Mouse (Mus musculus): ENCODE results near the gene Ankrd1.

The Ankrd1 gene

DNA sequence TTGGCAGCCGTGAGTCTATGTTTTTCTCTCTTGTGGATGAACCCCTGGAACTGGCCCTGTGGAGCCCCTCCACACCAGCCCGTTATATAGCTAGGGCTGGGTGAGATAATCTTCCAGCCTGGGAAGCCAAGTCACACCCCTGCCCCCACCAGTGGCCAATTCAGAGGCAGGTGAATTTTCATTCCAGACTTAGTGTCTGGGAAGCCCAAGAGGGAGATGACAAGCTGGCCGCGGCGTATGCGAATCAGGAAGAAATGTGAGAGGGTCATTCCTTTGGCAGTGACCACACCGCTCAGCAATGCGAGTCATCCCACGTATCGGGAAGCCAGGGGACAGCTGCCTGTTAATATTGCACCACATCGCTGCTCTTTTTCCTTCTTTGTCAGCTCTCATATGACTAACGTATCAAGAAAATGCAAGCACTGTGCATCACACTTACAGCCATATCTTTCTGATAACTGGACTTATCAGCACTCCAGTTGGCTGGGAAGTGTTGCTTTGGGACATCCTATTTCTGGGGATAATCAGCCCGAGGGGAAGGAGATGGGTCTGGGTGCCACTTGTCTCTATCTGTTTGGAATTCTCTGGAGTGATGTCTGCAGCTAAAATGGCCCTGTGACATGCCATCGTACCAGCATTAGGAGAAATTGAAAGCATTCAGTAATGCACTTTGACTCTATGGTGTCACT is at the start of gene Ankrd1:
TSS of gene Ankrd1 (minus strand) at position 317 of the 689 bp plus-strand sequence.
- in situ Hi-C loops (cut with MboI, MseI): loop anchor here (5.0 to 10.0 kb wide), 2 partner anchors 37 to 315 kb away; no protein-coding TSS in a partner anchor

DNA sequence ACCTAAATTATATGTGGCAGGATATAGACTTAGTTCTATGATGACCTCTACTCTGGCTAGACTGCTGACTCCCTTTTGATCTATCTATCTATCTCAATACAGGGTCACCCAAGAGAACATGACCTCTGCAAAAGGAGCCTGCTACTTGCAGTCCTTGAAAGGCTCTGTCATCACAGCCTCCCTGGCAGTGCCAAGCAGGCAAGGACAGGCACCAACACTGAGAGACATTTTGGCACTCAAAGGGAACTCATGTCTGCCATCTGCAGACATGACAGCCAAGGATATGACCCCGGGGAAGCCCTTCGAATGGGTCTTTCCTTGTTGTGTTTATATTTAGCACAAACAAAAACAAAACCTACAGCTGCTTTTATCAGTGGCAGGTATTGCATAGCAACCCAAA is 49.2 kb upstream of the Ankrd1 start:
- in situ Hi-C loops (cut with MboI, MseI): no loop called here

DNA sequence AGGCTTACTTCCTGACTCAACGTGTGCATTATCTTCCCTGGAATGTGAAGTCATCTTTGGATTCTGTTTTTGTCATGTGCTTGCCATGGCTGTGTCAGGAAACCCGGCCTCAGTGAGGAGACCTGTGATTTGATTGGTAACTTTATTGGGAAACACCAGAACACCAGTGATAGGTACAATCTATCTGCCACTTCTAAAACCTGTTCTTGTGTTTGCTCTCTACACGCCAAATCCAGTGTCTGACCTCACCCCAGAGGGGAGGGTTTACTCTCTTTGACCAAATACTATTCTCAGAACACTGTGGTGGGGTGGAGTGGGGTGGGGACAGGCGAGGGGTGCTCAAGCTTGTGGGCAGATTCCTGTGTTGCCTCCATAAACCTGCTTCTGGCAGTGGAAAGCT is 48.2 kb upstream of the Ankrd1 start:
- in situ Hi-C loops (cut with MboI, MseI): no loop called here

DNA sequence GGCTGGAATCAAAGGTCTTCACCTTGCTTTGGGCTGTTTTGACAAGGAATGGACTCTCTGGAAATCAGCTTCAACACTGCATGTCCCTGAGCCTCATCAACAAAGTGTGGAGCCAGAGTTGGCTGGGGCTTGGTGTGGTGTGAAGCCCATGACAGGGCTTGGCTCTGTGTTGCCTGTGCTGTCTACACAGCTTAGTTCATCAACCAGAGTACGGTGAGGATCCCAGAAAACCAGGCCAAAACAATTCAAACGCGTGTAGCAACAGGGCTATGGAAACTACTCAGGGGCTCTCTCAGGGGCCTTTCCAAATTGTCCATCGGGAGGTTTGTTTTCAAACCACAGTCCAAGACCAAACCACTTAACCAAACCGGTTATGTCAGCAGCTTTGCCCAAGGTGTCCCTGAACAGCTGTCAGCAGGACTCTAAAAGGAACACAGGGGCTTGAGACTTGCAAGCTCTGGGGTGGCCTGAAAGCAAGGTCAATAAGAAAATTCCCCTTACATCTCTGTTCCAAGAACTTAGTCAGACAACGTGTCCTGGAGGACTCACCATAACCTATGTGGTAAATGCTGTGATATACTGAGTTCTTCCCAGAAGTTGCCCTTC is 47.5 kb upstream of the Ankrd1 start:
- in situ Hi-C loops (cut with MboI, MseI): no loop called here

DNA sequence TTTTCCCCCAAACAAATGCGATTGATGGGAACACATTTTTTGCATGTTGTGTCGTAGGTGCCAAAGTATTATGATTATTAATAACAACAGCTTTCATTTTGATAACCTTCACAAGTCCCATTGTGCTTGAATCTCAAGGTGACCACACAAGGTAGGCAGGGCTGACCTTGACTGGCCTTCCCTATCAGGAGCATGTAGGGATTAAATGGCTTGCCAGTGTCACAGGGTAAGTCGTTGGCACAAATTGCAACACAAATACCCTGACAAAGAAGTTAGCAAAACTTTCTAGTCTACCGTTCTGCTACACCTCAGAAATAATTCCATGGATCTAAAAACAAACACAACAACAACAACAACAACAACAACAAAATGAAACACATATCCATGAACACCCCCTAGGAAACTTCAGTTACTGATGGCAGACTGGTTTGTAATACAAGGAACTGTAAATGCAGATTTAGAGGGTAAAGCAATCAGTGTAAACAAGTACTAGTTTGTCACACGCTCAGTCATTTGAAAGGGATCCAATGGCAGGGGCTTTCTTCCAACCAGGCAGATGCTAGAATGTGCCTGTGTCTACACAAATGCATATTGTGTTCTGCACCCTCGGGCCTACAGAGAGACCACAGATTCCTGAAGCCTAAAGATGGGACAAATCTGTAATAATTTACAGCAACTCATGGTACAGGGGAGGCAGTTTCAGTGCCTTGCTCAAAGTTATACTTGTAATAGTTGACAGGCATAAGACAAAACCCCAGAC is 46.7 kb upstream of the Ankrd1 start:
- in situ Hi-C loops (cut with MboI, MseI): no loop called here

DNA sequence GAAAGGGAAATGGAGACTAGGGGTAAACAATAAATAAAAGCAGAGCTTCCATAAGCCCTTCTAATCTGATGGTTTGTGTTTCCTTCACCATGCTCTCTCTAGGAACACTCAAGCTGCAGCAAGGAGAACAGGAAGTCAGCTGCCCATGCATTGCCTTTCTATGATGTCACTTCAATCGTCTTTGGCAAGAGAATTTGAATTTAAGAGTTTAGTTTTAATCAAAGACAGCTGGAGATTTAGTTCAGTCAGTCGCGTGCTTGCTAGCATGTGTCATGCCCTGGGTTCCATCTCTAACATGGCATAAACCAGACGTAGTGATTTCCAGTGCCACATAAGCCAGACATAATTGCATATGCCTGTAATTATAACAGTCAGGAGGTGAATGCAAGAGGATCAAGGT is 45.5 kb upstream of the Ankrd1 start:
- in situ Hi-C loops (cut with MboI, MseI): no loop called here

DNA sequence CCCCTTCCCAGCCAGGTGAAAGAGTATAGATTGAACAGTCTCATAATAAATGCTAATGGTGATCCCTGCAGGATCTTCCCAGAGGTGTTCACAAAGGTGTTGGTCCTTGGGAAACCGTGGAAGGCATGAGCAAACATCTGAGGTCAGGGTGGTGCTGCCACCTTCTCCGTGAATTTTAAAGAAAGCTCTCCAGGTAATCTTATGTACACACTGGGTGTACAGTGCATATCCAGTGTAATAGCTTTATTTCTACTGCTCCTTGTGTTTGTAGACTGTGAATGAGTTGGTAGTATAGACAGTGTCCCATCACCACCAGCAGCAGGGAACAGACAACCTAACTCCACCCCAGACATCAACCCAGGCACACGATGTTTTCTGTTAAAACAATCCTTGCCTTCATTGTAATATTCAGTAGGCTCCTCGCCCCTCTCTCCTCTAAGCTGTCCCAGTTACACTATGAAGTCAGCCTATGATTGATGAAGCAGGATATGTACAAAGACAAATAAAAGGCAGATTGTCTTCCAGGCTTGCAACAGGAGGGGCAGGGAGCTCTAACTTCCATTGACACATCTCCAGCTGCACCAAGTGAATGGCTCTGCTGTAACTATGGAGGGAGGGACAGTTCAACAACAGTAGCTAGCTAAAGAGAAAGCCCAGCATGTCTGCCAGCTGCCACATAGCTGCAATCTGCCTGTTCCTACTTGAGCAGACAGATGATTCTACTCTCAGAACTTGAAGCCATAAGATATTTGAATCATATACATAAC is 30.5 kb upstream of the Ankrd1 start:
- in situ Hi-C loops (cut with MboI, MseI): no loop called here

DNA sequence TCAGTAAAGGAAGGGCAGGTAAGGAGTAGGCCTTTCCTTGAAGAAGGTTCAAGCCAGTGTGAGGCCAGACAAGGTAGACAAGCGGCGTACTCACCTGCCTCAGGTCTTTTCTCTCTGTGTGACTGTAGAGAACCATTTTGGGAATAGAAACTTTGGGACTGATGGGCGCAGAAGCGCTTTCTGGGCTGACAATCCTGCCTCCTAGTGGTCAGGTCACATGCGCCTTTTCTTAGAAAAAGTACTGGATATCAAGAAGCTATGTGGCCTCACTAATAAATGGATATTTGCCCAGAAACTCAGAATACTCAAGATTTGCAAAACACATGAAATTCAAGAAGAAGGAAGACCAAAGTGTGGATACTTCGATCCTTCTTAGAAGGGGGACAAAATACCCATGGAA is 28.7 kb upstream of the Ankrd1 start:
- in situ Hi-C loops (cut with MboI, MseI): loop anchor here (10.0 kb wide), 1 partner anchor 664 kb away; no protein-coding TSS in a partner anchor

DNA sequence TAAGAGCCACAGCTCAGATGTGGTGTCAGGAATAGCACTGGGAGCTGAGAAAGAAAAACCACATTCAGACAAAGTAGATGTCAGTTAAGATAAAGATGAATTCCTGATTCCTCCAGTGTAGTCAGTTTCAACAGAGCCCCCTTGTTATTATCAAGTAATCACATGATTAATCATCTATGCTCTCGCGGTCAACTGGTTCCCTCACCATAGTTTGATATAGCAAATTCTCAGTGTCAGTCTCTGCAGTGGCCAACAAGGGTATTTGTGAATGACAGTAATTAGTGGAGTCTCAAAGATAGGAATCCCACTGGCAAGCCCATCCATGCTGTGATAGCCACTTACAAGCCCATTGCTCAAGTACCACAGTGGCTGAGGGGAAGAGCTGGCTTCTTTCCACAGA is 23.7 kb upstream of the Ankrd1 start:
- in situ Hi-C loops (cut with MboI, MseI): loop anchor here (10.0 kb wide), 1 partner anchor 659 kb away; no protein-coding TSS in a partner anchor

DNA sequence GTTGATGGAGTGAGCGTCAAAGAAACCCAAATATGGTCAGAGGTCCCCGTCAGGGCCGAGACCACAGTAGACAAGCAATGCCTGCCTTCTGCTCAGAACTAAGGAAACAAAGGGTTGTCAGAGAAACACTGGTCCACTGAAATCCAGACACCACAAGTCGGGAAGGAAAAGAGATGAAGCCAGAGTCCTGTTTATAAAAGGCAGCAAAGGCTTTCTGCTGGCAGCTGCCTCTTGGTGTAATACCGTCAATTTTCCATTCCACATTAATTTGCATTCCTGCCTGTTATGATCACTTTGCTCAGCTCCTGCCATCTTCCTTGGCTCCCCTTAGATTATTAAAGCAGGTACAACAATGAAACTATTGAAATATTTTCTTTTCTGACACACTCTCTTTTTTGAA is 13.8 kb upstream of the Ankrd1 start:
- in situ Hi-C loops (cut with MboI, MseI): no loop called here

DNA sequence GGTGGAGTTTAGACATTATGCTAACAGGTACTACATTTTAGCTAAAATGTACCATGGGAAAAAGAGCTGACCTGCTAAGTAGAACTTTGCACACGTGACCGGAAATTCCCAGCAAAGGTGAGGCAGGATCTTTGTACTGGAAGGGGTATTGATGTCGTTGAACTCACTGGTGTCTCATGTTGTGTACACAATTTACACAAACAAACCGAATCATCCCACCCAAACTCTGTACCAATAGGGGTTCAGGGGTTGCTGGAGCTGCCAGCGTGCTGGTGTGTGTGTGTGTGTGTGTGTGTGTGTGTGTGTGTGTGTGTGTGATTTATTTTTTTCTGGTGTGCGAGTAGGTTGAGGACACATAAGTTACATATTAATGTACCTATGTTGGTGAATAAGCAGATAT is 13.2 kb upstream of the Ankrd1 start:
- in situ Hi-C loops (cut with MboI, MseI): no loop called here

DNA sequence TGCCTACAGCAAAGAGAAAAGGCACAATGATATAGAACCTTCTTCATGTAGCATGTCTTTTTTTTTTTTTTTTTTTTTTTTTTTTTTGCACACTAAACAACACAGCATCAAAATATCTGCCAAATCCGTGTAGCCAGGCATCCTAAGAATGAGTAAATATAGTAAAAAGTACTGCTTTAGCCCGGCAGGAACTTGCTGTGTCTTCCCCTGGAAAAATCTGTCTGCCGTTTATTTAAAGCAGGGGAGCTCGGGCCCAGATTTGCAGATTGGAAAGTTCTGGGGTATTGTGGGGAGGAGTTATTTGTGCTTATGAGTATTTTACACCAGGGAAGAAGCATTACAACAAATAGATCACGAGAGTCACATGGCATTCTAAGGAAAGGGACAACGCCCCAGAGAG is 12.1 kb upstream of the Ankrd1 start:
- in situ Hi-C loops (cut with MboI, MseI): no loop called here

DNA sequence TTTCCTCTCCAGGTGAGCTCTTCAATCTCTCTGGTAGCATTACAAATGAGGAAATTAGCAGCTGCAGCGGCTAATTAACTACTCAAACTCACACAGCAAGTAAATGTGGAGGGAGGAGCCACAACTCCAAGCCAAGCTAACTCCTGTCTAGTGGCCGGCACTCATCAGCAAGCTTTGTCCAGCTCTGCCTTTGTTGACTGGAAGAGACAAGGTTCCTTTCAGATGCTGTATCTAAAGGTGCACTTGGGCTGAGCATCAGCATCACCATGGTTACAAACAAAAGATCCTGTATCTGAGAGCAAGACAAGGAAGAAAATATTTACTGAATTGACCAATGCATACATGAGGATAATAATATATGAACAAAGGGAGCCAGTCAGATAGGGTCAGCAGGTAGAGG is 10.3 kb upstream of the Ankrd1 start:
- in situ Hi-C loops (cut with MboI, MseI): no loop called here

DNA sequence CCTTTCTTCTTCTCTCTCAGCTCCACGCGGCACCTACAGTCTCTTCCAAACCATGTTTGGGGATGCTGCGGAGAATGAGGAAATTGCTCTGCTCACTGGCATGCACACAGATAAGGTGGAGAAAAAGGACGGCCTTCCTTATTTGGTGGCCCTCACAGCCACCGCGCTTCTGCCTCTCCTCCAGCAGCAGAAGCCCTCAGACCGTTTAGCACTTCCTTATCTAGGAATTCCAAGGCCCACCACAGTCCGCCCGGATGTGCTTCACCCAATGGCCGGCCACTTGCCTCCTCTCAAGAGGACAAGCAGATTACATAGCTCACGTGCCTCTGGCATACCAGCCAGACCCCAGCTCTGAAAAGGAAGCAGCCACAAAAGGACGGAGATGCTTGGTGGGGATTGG is 9.7 kb upstream of the Ankrd1 start:
- in situ Hi-C loops (cut with MboI, MseI): no loop called here

DNA sequence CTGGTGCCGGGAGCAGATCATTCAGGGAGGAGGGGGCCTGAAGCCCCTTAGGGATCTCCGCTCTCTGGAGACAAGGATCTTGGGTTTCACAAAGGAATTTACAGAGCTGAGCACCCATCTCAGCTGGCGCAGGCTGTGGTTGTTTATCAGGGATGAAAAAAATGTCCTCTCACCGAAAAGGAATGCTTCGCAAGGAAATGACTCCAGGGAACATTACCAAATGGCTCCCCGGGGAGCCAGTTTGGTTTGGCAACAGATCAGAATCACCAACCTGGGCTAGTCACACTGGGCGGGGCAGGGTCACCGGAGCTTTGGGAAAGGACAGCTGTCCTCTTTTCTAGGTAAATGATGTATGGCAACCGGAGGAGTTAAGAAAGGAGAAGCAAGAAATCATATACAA is 9.3 kb upstream of the Ankrd1 start:
- in situ Hi-C loops (cut with MboI, MseI): no loop called here

DNA sequence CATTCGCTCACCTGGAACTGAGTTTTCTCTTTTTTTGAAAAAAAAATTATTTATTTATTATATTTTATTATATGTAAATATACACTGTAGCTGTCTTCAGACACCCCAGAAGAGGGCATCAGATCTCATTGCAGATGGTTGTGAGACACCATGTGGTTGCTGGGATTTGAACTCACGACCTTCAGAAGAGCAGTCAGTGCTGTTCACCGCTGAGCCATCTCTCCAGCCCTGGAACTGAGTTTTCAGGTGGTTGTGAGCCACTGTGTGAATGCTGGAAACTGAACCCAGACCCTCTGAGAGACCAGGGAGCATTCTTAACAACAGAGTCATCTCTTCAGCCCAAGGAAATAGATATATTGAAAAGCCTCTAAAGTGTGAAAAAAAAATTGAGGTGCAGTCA is 8.5 kb upstream of the Ankrd1 start:
- in situ Hi-C loops (cut with MboI, MseI): no loop called here

DNA sequence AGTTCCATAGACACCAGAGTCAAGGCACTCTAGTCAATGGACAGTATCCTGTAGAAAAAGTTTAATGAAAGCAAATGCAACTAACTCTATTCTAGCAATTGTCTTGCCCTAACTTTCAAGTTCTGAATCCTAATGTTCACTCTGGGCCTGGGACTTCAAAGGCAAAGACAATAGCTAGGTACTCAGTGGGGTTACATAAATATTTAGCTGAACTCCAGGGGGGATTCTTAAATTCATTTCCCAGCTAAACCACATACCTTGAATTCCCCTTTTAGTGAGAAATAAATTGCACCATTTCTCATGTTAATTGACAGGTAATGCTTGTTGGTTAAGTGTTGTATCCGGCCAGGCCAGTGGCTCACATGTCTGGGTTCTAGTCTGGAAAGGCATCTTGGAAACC is 4.3 kb upstream of the Ankrd1 start:
- in situ Hi-C loops (cut with MboI, MseI): no loop called here

DNA sequence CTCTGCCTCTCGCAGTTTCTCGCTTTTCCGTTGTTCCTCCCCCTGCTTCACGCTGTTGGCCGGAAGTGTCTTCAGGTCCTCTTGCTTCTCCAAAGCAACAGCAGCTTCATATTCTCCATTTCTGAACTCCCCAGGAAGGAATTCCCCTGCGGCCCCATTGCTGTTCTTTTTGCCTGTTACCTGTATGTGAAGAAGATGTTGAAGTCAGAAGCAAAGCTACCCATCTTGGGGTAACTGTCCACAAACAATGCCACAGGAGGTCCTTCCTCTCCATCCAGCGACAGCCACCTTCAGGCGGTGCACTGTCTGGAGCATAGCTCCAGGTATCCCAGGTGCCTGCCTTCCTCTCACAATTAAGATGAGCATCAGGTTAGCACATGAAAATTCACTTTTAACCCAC is 680 bp downstream of the Ankrd1 start:
- in situ Hi-C loops (cut with MboI, MseI): loop anchor here (5.0 to 10.0 kb wide), 2 partner anchors 38 to 316 kb away; no protein-coding TSS in a partner anchor

DNA sequence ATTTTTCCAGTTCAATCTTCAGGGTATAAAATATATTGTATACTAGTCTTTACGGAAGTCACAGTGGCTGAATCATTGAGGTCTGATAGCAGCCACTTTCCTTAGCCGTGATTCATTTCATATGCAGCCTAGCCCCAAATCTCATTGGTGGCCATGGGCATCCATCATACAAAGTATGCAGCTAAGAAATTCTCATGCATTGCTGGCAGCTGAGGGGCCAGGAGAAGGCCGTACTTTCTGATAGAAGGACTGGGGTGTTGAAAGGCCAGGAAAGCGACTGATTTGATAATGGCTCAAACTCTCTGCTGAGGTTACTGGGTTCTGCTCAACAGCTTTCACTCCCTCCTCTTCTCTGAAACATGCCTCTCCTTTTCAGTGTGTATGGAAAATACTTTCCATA is 3.7 kb downstream of the Ankrd1 start:
- in situ Hi-C loops (cut with MboI, MseI): loop anchor here (5.0 to 10.0 kb wide), 2 partner anchors 41 to 319 kb away; no protein-coding TSS in a partner anchor

DNA sequence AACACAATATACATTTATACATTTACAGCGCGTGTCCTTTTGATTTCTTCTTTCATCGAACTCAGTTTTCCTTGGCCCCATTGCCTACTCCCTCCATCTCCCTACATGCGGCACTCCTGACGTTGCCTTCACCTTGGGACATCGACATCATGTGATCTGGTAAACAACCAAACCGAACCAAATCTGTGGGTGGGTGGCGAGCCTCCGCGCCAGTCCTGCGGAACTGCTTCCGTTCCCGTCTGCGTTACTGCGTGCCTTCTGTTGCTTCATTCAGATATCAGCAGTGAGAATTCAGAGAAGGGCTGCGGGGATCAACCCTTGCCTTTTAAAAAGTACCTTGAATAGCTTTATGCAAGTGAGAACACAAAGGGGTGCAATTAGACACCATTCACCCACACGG is 7.9 kb downstream of the Ankrd1 start:
- in situ Hi-C loops (cut with MboI, MseI): loop anchor here (5.0 to 10.0 kb wide), 2 partner anchors 323 to 350 kb away; no protein-coding TSS in a partner anchor

DNA sequence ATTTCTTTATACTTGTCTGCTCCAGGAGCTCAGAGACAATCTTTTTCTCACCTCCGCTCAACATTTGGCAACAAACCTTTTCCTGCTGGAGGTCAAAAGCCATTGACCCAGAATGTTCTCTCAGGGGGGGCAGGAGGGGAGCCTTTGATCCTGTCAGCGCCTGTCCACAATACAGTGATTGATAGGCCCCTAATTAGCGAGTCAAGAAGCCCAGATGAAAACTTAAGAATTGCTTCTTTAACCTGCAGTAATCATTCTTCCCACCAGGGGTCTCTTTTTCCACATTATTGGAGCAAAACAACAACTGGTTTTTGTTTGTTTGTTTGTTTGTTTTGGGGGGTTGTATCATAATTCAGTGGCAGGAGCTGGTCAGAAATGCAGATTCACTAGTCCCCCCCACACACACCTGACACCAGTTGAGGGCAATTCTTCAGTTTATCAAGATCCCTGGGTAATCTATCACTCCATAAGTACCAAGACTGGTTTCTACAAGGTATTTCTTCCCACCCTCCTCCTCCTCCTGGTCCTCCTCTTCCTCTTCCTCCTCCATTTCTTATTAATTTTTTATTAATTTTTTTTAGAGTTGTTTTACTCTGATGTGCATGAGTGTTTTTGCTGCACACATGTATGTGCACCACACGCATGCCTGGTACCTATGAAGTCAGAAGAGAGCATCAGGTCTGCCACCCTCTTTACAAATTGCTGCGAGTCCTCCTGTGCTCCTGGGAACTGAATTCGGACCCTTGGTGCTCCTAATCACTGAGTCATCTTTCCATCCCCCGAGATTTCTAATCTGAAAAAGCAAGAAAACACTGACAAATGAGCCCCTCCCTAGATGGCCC is 8.6 kb downstream of the Ankrd1 start:
- in situ Hi-C loops (cut with MboI, MseI): loop anchor here (5.0 to 10.0 kb wide), 2 partner anchors 324 to 351 kb away; no protein-coding TSS in a partner anchor
